Mouse (Mus musculus) forebrain, embryonic 14.5 days (tissue): ENCODE measurements around the gene Commd3. TPM values are rescaled to one million over a fixed set of nuclear protein-coding genes. Genes with fewer than 3 reads are reported as not detected.

Experiments used
- ATAC-seq: fragments of 200-750 bp; cut with Nextera tagmentation; 2 replicates; pipeline ENCODE4 v1.8.0; 2017; ENCODE audit warnings: mild to moderate bottlenecking, moderate library complexity
- DNase-seq: peaks from one replicate; pipeline ENCODE4 v3.0.0-alpha.2; 2015; ENCODE audit warnings: low spot score
- H3K27ac ChIP-seq: fragments of 300-500 bp; sonication (generic); 2 replicates; pipeline ENCODE4 v1.5.1; 2014; ENCODE audit warnings: low read depth, mild to moderate bottlenecking, control low read depth, low read length, moderate library complexity
- H3K27me3 ChIP-seq: fragments of 300-500 bp; sonication (generic); replicated peaks from 2 replicates; pipeline ENCODE4 v1.6.1; 2014; ENCODE audit warnings: low read length, control low read depth, mixed read lengths; ENCODE audit not compliant: control insufficient read depth, insufficient read depth
- H3K36me3 ChIP-seq: fragments of 300-500 bp; sonication (generic); 2 replicates; pipeline ENCODE4 v1.6.1; 2014; ENCODE audit warnings: low read length, control low read depth; ENCODE audit not compliant: control insufficient read depth, insufficient read depth
- H3K4me1 ChIP-seq: fragments of 300-500 bp; sonication (generic); 2 replicates; pipeline ENCODE4 v1.6.1; 2014; ENCODE audit warnings: antibody characterized with exemption, low read length, control low read depth; ENCODE audit not compliant: control insufficient read depth, insufficient read depth
- H3K4me2 ChIP-seq: fragments of 300-500 bp; sonication (generic); 2 replicates; pipeline ENCODE4 v1.6.1; 2014; ENCODE audit warnings: mild to moderate bottlenecking, control low read depth, low read length
- H3K4me3 ChIP-seq: fragments of 300-500 bp; sonication (generic); 2 replicates; pipeline ENCODE4 v1.5.1; 2014; ENCODE audit warnings: low read depth, low read length, control low read depth
- H3K9ac ChIP-seq: fragments of 300-500 bp; sonication (generic); 2 replicates; pipeline ENCODE4 v1.6.1; 2014; ENCODE audit warnings: mild to moderate bottlenecking, low read length, control low read depth, moderate library complexity
- H3K9me3 ChIP-seq: fragments of 300-500 bp; sonication (generic); replicated peaks from 2 replicates; pipeline ENCODE4 v1.6.1; 2016; ENCODE audit warnings: low read length, control low read depth, mixed read lengths; ENCODE audit not compliant: control insufficient read depth
- WGBS: fragments of 180-500 bp; shearing (Covaris S2); extraction: QIAGEN DNeasy Blood & Tissue Kit; methylation state at CpG from one replicate; pipeline ENCODE4 v1.1.7; 2014; 5-methylcytosine and 5-hydroxymethylcytosine counted together
- polyA plus RNA-seq: library from polyadenylated mRNA; unstranded; fragments of >200 nt; fragmentation: Nextera tagmentation; extraction: Ambion mirVana; gene quantifications from 2 replicates; pipeline ENCODE4 v1.2.1, GENCODE M21; 2014

Gene Commd3
- polyA plus RNA-seq, 1 experiment from 2014 or later, result 291 TPM

DNA sequence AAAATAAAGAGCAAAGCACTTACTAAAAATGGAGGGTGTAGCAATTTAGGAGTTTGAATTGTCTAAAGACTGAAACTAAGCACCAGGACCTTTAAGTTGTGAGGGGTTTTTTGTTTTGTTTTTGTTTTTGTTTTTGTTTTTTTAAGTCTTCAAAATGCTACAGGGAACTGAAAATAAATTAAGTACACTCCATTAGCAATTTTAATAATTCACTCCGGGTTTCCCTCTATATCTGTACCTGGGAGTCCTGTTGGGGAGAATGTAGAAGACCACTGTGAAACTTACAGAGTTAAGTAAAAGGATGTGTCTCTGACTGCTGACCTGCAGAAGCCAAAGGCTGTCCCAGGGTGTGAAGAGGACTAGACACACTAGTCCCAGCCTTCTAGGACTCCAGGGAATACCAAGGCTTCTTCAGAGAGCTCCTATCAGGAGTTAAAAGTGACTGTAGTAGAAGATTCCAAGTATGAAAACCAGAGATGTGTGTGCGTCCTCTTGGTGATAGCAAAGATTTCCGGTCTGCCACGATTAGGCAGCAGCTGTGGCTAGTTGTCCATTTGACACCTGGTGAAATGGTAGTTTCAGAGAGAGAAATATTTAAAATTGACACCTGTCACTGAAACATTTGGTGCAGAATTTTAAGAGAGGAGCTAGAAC lies 25.5 kb downstream of the Commd3 start:
- no peak for DNase-seq
- no peaks in the 10 kb centered on the region for H3K9me3 ChIP-seq
- peaks cover 6% of the 10 kb centered on the region for H3K4me1 ChIP-seq
- H3K4me3 ChIP-seq, result no peak overlapping the region
- no peaks in the 10 kb centered on the region for H3K36me3 ChIP-seq
- peaks cover 65% of the 10 kb centered on the region for H3K27me3 ChIP-seq
- H3K9ac ChIP-seq, result no peak overlapping the region
- no peak overlapping the region for H3K27ac ChIP-seq
- 1% methylated on average over 4 of the region's 4 CpGs for WGBS
- ATAC-seq, result no peak
- no peak overlapping the region for H3K4me2 ChIP-seq

DNA sequence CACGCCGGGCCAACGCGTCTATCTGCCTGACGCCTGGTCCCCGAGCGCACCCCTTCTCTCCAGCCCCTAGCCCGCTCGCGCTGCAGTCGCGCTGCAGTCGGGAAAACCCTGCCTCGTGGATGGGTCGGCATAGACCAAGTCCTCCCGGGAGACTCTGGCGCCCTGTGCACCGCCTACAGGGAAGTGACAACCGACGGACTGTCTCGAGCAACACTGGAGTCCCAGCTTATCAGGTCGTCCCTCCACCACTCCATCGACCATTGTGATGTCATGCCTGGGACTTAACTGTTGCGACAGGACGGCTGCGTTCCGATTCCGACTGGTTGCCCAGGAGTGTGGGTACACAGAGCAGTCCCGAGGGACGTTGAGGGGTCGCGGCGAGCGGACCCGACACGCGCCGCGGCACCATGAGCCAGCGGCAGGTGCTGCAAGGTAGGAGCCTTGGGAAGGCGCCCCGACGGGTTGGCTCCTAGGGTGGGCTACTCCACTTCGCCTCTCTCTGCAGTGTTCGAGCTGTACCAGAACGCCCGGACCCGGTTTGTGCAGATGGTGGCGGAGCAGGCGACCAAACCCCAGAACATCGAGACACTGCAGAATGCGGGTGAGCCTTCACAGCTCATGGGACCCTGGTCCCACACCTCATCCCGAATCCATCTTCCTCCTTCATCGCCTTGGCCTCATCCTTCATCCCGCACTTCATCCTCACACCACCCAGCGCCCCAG lies 26.6 kb downstream of the Commd3 start:
- Histone ChIP-seq H3K4me1 (peaks cover 6% of the 10 kb centered on the region), H3K9me3 (no peaks in the 10 kb centered on the region), H3K9ac (no peak overlapping the region), H3K4me3 (peak overlapping the region; percentile 16; the same call in 1 of the 2 replicates), H3K27ac (no peak overlapping the region), H3K4me2 (peak overlapping the region; percentile 16; the same call in 1 of the 2 replicates), H3K27me3 (peaks cover 60% of the 10 kb centered on the region), H3K36me3 (no peaks in the 10 kb centered on the region)
- ATAC-seq (0 out of 2 replicates have a peak, but pooled peaks have one; percentile 6), DNase-seq (no peak)
- WGBS, result under 1% methylated on average over 56 of the region's 56 CpGs

DNA sequence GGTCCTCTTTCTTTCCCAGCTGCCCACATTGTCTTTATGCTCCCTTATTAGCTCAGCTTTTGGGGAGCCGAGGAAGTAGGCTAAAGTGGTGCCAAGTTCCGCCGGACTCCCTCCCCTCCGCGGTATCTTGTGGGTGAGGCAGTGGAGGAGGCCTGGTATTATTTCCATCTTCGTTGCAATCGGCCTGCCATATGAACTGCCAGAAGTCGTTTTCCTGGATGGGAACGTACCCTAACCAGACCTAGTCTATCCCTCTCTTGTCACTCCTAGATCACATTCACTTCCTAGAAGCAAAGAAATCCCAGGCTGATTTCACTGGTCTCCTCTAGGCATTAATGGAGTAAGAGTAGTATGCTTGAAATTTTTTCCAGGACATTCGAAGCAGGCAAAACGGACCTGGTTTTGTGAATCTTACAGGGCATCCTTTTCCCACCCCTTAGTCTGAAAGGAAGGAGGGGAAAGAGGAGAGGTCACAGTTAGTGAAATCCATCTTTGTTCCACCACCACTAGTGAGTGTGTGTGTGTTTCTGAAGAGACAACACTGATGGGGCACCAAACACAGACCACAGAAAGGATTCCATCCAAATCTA lies 27.3 kb downstream of the Commd3 start:
- Histone ChIP-seq H3K9me3 (no peaks in the 10 kb centered on the region), H3K36me3 (no peaks in the 10 kb centered on the region), H3K27ac (no peak overlapping the region), H3K4me3 (no peak overlapping the region), H3K27me3 (peaks cover 63% of the 10 kb centered on the region), H3K4me2 (no peak overlapping the region), H3K4me1 (peaks cover 3% of the 10 kb centered on the region; the same call in 1 of the 2 replicates), H3K9ac (no peak overlapping the region)
- ATAC-seq (no peak), DNase-seq (no peak)
- 0% methylated on average over 11 of the region's 11 CpGs for WGBS

DNA sequence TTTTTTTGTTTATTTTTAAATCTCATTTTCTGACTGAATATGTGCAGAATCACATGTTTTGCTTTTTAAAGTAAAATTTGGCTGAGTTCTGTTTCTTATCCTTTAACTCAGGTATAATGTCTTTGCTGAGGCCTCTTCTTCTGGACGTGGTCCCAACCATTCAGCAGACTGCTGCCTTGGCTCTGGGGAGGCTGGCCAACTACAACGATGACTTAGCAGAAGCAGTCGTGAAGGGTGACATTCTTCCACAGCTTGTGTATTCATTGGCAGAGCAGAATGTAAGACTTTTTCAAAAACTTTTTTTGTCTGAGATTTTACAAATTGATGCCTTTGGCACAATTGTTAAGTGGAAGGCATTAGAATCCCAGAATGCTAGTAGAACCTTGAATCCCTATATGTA lies 38.2 kb downstream of the Commd3 start:
- Histone ChIP-seq H3K4me2 (no peak overlapping the region), H3K4me1 (no peaks in the 10 kb centered on the region), H3K36me3 (no peaks in the 10 kb centered on the region), H3K9ac (no peak overlapping the region), H3K27ac (no peak overlapping the region), H3K27me3 (0 out of 2 replicates have a peak, but pooled peaks cover 3% of the 10 kb centered on the region), H3K9me3 (no peaks in the 10 kb centered on the region), H3K4me3 (no peak overlapping the region)
- 67% methylated on average over 3 of the region's 3 CpGs for WGBS
- DNase-seq (no peak), ATAC-seq (no peak)

DNA sequence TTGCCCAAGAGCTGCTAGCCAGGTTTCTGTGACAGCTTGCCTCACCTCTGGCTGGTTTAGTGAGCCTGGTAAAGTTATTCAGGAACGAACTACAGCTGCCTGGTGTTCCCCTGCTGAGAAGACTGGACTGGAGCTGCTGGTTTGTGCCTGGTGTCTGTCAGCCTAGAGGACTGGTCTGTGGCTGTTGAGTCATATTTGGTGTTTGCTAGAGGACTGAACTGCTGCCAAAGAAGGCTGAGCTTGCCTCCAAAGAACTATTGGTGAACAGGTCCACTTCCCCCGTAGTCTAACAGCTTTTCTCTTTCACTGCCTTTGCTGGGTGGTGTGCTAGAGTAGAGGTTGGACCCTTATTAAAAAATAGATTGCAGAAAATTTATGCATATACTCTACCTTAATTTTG lies 40.9 kb downstream of the Commd3 start:
- H3K36me3 ChIP-seq, result no peaks in the 10 kb centered on the region
- no peaks in the 10 kb centered on the region for H3K27me3 ChIP-seq
- H3K9ac ChIP-seq, result no peak overlapping the region
- DNase-seq, result no peak
- no peak for ATAC-seq
- no peak overlapping the region for H3K4me2 ChIP-seq
- H3K4me3 ChIP-seq, result no peak overlapping the region
- no peak overlapping the region for H3K27ac ChIP-seq
- H3K9me3 ChIP-seq, result no peaks in the 10 kb centered on the region
- H3K4me1 ChIP-seq, result no peaks in the 10 kb centered on the region
- 65% methylated on average over 2 of the region's 2 CpGs for WGBS

DNA sequence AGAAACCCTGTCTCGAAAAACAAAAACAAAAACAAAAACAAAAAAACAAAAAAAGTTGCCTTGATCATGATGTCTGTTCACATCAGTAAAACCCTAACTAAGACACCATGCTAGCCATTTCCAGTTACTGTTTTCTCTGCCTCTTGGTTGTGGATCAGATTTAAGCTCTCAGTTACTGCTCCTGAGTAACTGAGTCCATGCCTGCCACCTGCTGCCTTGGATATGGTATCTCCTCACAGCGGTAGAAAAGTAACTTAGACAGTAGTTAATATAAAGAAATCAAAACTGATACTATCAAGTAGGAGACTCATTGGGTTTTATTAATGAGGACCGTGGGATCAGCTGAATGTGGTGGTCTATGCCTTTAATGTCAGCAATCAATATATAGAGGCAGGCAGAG lies 42.2 kb downstream of the Commd3 start:
- 78% methylated on average over 3 of the region's 3 CpGs for WGBS

DNA sequence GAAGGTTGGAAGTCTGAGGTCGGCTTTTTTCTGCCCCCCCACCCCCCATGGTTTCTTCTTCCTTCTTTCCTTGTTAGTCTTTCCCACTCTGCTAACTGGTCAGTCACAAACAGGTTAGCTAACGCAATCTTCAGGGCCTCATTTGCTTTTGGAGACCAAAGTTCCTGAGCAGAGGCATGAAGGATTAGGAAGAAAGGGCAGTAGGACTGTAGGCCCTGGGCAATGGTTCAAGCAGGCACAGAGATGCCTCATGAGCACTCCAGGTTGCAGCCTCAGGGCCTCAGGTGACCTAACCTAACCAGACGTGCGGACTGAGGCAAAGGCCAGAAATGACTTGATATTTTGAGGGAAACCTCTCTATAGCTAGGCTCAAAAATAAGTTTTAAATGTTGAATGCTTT lies 46.3 kb downstream of the Commd3 start:
- Histone ChIP-seq H3K27me3 (no peaks in the 10 kb centered on the region), H3K36me3 (no peaks in the 10 kb centered on the region), H3K9me3 (no peaks in the 10 kb centered on the region), H3K27ac (no peak overlapping the region), H3K4me2 (no peak overlapping the region), H3K9ac (no peak overlapping the region), H3K4me3 (no peak overlapping the region), H3K4me1 (no peaks in the 10 kb centered on the region)
- DNase-seq (no peak), ATAC-seq (no peak)
- 93% methylated on average over 4 of the region's 4 CpGs for WGBS

More for the DNA sequence above, 42.2 kb downstream of the Commd3 start:
- ATAC-seq (no peak), DNase-seq (no peak)
- Histone ChIP-seq H3K9me3 (no peaks in the 10 kb centered on the region), H3K27ac (no peak overlapping the region), H3K4me1 (no peaks in the 10 kb centered on the region), H3K9ac (no peak overlapping the region), H3K4me3 (no peak overlapping the region), H3K27me3 (no peaks in the 10 kb centered on the region), H3K36me3 (no peaks in the 10 kb centered on the region), H3K4me2 (no peak overlapping the region)

DNA sequence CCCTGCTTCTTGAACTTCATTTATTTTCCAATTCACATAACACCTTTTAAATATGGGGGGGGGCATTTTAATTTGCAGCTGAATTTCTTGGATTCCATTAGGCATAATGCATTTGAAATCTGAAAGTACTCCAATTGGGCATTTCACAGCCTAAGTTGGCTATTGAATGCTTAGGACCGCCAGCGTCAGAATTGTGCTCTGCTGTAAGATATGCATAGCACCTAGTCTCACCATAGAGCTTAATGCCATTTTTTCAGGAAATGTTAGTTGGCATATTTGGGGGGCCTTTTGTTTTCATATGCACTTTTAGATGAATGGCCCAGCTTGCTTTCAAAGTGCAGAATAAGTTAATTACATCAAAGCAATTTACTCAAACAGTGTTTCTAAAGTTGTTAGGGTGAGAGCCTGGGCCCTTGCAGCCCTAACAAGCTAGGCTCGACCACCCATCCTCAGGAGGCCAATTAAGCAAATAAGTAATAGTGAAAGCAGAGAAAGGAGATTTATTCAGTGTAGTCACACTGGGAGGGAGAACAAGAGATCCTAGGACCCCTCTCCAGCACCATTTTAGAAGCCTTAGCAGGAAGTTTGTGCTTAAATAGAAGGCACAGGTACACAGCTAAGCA lies 50.1 kb downstream of the Commd3 start:
- 7% methylated on average over 3 of the region's 3 CpGs for WGBS
- DNase-seq, result peak; percentile 48
- peak; percentile 52; the same call in 1 of the 2 replicates for ATAC-seq

More for the DNA sequence above, 50.1 kb downstream of the Commd3 start:
- 0 out of 2 replicates have a peak, but pooled peaks cover 2% of the 10 kb centered on the region for H3K27me3 ChIP-seq
- H3K9me3 ChIP-seq, result no peaks in the 10 kb centered on the region
- H3K4me2 ChIP-seq, result no peak overlapping the region
- no peaks in the 10 kb centered on the region for H3K36me3 ChIP-seq
- no peak overlapping the region for H3K9ac ChIP-seq
- H3K4me3 ChIP-seq, result no peak overlapping the region
- no peaks in the 10 kb centered on the region for H3K4me1 ChIP-seq
- H3K27ac ChIP-seq, result no peak overlapping the region
